Mouse (Mus musculus) forelimb bud, embryonic 11.5 days (tissue): Measurements from ENCODE around the gene Armh3.

Experiments used
- DNase-seq: peaks from one replicate; pipeline ENCODE4 v3.0.0-alpha.2; 2012; ENCODE audit warnings: low read depth, low spot score

Gene Armh3

GRCm38 (mm10) chr19:45789888-45790874, 208.1 kb downstream of the Armh3 start:
- no peak for DNase-seq

GRCm38 (mm10) chr19:45789365-45789764, 208.9 kb downstream of the Armh3 start:
- DNase-seq = no peak

- DNase-seq = no peak
Observed at GRCm38 (mm10) chr19:45788337-45788736, 210.0 kb downstream of the Armh3 start.

- no peak for DNase-seq
Observed at GRCm38 (mm10) chr19:45787450-45787849, 210.8 kb downstream of the Armh3 start.

GRCm38 (mm10) chr19:45785470-45785869, 212.8 kb downstream of the Armh3 start:
- DNase-seq = no peak

GRCm38 (mm10) chr19:45783933-45784576, 214.2 kb downstream of the Armh3 start:
- DNase-seq = no peak

- peak; percentile 99 for DNase-seq
Observed at GRCm38 (mm10) chr19:45783181-45783932, 214.9 kb downstream of the Armh3 start, which contains the start of gene Mgea5. Mgea5 (minus strand) TSS chr19:45783837.

- peak; percentile 63 for DNase-seq
Observed at GRCm38 (mm10) chr19:45782315-45783001, 215.8 kb downstream of the Armh3 start.

- DNase-seq = no peak
Observed at GRCm38 (mm10) chr19:45781676-45782075, 216.6 kb downstream of the Armh3 start.

- no peak for DNase-seq
Observed at GRCm38 (mm10) chr19:45780350-45780915, 217.9 kb downstream of the Armh3 start.

- DNase-seq = no peak
Observed at GRCm38 (mm10) chr19:45775486-45775885, 222.8 kb downstream of the Armh3 start.

- DNase-seq = no peak
Observed at GRCm38 (mm10) chr19:45771501-45771900, 226.8 kb downstream of the Armh3 start.
